Mouse (Mus musculus) spleen, embryonic (tissue): ENCODE measurements around the gene Gtpbp1.
"Not testable (repeated sequence)": the region's sequence is repeated elsewhere in the genome, so short reads cannot be mapped to it uniquely, and the experiment has no call there.

Source experiments
- CTCF ChIA-PET: fragments of 350-600 bp; sonication (Branson Sonifier 250); formaldehyde crosslinking; loops from one replicate; lab custom pipeline; 2022; lab: Charles Lee

Gene Gtpbp1

DNA sequence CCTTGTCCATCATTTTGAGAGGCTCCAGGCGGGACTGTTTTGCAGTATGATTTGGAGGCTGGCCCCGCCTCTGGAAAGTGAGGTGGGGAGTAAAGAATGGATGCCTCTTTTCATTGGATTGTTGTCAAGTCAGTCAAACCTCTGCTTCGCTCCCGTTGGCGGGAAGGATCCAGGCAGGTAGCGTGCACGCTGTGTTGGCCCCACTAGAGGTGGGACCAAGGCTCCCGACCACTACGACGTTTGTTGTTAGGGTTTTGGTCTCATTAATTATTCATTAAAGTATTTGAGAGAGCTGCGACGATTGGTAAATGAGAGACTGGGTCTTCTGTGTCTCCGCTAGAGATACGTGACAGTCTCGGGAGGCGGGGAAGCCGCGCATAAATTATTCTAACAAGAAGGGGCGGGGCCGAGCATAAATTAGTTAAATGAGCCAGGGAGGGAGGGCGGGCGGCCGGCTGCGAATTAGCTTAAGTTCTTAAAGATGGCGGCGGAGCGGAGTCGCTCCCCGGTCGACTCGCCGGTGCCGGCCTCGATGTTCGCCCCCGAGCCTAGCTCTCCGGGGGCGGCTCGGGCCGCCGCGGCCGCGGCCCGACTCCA, at the start of gene Gtpbp1:
Gtpbp1 (plus strand) TSS at position 420 of the 597 bp plus-strand sequence.
- CTCF ChIA-PET, result no interaction called here

DNA sequence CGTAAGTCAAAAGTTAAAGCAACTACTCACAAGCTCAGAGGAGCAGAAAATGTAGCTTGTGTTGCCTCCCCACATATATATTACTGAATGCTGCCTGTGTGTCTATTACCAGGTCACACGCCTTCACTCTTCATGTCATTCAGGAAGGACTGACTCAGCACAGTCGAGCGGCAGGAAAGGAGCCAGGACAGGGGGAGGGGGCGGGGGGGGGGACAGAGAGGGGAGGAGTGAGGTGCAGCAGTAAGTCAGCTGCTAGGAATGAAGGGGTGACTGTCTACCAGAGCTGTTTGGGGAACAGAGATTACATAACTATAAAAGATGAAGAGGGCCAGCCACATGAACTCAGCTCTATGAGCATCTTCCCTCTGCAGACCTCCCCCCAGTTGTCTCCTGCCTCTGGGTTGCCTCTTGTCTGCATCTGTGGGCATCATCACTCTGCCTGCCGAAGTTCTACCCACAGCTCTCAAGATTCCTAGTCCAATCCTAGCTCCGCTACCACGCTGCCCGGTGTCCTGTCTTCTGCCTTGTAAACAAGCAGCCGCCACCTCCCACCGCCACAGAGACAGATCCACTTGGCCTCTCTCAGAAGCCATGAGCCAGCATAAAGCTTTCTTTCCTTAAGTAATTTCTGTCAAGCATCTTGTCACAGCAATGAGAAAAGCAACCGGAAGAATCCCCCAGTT, 49.4 kb upstream of the Gtpbp1 start:
- CTCF ChIA-PET, result no interaction called here

- CTCF ChIA-PET, result no interaction called here
These were observed 45.2 kb upstream of the Gtpbp1 start for GRCm38 (mm10) chr15:79645483-79645882.

- CTCF ChIA-PET, result no interaction called here
These were observed 42.5 kb upstream of the Gtpbp1 start for GRCm38 (mm10) chr15:79648130-79648529.

DNA sequence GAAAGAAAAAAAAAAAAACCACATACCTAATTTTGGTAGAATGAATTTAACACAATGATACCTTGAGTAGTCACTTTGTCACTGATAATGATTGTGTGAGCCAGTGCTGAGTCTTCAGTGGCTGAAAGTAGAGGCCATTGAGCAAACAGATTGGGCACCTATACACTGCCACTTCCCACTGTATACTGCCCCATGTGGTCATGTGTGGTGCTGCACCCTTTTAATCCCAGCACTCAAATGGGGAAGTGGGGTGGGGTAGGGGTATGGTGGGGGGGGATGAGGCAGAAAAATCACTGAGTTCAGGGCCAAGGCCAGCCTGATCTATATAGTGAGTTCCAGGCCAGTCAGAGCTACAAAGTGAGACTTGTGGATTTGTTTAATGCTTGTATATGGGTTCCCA, 40.1 kb upstream of the Gtpbp1 start:
- CTCF ChIA-PET, result interaction anchor here (0.8 kb wide), 1 partner anchor 208 kb away, joined by 3 read pairs; no protein-coding TSS in a partner anchor

- CTCF ChIA-PET, result interaction anchor here (0.6 kb wide), 1 partner anchor 1802 kb away, joined by 8 read pairs; no protein-coding TSS in a partner anchor
These were observed 39.2 kb upstream of the Gtpbp1 start for GRCm38 (mm10) chr15:79651481-79651880.

- CTCF ChIA-PET, result no interaction called here
These were observed 34.2 kb upstream of the Gtpbp1 start for GRCm38 (mm10) chr15:79656451-79656850.

DNA sequence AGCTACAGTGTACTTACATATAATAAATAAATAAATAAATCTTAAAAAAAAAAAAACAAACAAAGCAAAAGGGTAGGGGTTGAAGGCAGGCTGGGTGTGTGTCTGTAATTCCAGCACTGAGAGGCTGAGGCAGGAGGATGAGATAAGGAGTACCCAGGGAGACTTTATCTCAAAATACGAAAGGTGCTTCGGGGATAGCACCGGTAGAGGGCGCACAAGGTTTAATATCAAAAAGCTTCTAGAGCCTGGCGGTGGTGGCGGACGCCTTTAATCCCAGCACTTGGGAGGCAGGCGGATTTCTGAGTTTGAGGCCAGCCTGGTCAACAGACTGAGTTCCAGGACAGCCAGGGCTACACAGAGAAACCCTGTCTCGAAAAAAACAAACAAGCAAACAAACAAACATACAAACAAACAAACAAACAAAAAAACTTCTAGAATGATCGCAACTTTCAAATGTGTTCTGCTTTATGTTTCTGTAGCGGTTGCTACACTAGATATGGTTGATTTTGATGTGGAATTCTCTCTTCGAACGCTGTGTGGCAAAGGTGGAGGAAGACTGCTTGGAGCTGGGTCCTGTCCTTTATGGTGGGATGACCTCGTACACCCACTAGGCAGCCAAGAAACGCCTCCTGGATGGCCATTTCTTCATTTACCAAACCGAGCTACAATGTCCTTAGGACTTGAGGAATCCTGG, 32.7 kb upstream of the Gtpbp1 start:
- CTCF ChIA-PET, result interaction anchor here (0.9 to 1.1 kb wide), 4 partner anchors 8 to 170 kb away, joined by 3 to 4 read pairs (median 3); no protein-coding TSS in a partner anchor

DNA sequence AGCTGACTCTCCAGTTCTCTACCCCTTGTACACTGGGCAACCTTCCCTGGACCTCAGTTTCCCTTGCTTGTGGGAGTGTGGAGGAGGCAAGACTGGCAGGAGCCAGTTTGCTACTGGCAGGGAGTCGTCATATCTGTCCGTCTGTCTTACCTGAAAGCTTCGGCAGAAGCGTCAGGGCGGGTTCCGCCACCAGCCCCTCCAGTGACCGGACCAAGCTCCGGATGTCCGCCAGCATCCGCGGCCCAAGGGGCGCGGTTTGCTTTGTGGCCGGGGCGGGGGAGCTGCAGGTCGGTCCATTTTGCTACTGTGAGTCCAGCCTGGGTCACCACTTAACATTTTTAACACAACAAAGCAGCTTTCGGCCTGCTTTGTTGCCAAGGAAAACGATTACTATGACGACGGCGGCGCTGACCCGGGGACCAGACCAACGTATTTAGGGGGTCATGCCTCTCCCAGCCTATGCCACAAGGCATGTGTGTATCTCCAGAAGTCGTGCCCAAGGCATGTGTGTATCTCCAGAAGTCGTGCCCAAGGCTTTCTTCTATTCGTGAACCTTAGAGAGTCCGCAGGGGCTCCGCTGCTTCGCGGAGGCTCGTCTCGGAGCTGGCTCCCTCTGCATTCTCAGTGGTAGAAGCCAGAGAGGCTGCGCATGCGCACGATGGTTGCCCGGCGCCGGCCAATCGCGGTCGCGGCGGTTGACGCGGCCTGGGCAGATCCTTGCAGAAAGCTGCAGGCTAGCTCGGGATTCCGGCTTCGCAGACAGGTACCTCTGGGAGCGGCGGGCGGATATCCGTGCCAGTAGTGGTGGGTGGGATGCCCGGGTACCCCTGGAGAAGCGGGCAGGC, 31.9 kb upstream of the Gtpbp1 start, which contains the start of the genes Fam227a and Cby1:
Fam227a (minus strand) TSS at position 426 of the 845 bp plus-strand sequence.
Cby1 (plus strand) TSS at position 669 of the 845 bp plus-strand sequence.
- CTCF ChIA-PET, result interaction anchor here (0.9 to 1.1 kb wide), 4 partner anchors 9 to 170 kb away, joined by 3 to 4 read pairs (median 3); no protein-coding TSS in a partner anchor

- CTCF ChIA-PET, result interaction anchor here (0.7 kb wide), 1 partner anchor 427 kb away, joined by 3 read pairs; no protein-coding TSS in a partner anchor
These were observed 28.8 kb upstream of the Gtpbp1 start for GRCm38 (mm10) chr15:79661852-79662251.

GRCm38 (mm10) chr15:79664666-79665065, 26.0 kb upstream of the Gtpbp1 start:
- CTCF ChIA-PET, result no interaction called here

GRCm38 (mm10) chr15:79669195-79669594, 21.4 kb upstream of the Gtpbp1 start:
- CTCF ChIA-PET, result no interaction called here

DNA sequence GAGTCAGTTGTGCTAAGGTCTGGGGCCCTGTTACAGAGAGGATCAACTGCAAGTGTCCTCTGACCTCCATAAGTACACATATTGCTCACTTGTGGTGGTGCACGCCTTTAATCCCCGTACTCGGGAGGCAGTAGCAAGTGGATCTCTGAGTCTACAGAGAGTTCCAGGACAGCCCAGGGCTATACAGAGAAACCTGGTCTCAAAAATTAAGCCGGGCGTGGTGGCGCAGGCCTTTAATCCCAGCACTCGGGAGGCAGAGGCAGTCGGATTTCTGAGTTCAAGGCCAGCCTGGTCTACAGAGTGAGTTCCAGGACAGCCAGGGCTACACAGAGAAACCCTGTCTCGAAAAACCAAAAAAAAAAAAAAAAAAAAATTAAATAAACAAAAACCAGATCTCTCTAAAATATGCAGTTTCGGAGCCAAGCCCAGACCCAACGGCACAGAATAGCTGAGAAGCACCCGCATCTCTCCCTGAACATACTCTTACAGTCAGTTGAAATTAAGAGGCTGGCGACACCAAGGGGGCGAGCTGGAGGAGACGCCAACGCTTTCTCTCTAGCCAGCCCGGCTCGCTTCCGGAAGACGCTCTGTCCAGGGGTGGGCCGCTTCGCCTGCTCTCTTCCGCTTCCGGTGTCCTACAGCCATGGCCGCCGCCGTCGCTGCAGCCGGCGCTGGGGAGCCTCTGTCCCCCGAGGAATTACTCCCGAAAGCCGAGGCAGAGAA, 20.2 kb upstream of the Gtpbp1 start, which contains the start of gene Tomm22:
Tomm22 (plus strand) TSS at position 613 of the 723 bp plus-strand sequence.
- CTCF ChIA-PET, result interaction anchor here (0.6 kb wide), 1 partner anchor 264 kb away, joined by 3 read pairs; no protein-coding TSS in a partner anchor

- CTCF ChIA-PET, result interaction anchor here (0.6 kb wide), 1 partner anchor 265 kb away, joined by 3 read pairs; no protein-coding TSS in a partner anchor
These were observed 19.7 kb upstream of the Gtpbp1 start for GRCm38 (mm10) chr15:79670972-79671299.

GRCm38 (mm10) chr15:79671828-79672348, 18.8 kb upstream of the Gtpbp1 start:
- CTCF ChIA-PET, result not testable (repeated sequence)

- CTCF ChIA-PET, result no interaction called here
These were observed 12.7 kb upstream of the Gtpbp1 start for GRCm38 (mm10) chr15:79677936-79678335.

GRCm38 (mm10) chr15:79681973-79682372, 8.7 kb upstream of the Gtpbp1 start:
- CTCF ChIA-PET, result no interaction called here

- CTCF ChIA-PET, result no interaction called here
These were observed 7.5 kb upstream of the Gtpbp1 start for GRCm38 (mm10) chr15:79683146-79683545.

DNA sequence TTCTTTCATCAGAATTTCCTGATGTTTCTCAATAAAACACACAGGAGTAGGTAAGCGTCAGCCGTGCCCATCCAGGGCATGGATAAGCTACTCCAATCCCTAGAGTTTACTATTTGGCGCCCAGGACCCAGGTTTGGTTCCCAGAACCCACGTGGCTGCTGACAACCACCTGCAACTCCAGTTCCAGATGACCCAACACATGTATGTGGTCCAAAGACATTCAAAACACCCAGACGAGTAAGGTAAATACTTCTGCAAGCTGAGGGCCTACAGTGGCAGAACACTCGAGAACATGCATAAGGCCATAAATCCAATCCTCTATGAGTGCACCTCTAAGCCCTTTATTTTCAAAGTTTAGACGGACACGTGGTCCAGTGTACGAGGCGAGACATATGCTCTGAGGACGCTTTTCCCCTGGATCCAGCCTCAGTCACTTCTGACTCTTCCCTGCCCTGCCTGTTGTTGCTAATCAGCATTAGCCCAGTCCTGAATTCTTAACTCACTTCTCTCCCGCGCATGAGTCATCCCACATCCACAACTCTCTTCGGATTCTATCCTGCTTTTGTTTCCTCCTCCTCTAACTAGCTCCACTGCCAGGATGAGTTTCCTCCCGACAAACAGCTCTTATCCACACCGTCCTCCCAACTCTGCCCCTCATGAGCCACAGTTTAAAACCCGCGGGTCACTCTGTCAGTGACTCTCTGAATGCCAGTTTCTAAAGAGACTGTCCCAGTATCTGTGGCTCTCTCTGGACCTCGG, 6.8 kb upstream of the Gtpbp1 start:
- CTCF ChIA-PET, result no interaction called here
